Mouse (Mus musculus) thymus, adult 2 months (tissue): Measurements from ENCODE around the gene Ddx50. TPM values are rescaled to one million over a fixed set of nuclear protein-coding genes. Genes with fewer than 3 reads are reported as not detected.
A peak's percentile ranks its signal among the peaks of the same experiment; 100 is the strongest.

Experiments used
- DNase-seq: peaks from one replicate; pipeline ENCODE4 v3.0.0; 2021
- H3K27ac ChIP-seq: fragments of 200-500 bp; 2 replicates; pipeline ENCODE4 v1.5.1; 2012; ENCODE audit warnings: low read length, control low read depth; ENCODE audit not compliant: control insufficient read depth, insufficient read depth
- H3K27me3 ChIP-seq: fragments of 200-500 bp; 2 replicates; pipeline ENCODE4 v1.6.1; 2012; ENCODE audit warnings: mild to moderate bottlenecking, low read length, moderate library complexity, mixed read lengths; ENCODE audit not compliant: control insufficient read depth, insufficient read depth
- H3K36me3 ChIP-seq: fragments of 200-500 bp; 2 replicates; pipeline ENCODE4 v1.6.1; 2012; ENCODE audit warnings: mild to moderate bottlenecking, low read length, moderate library complexity; ENCODE audit not compliant: control insufficient read depth, insufficient read depth
- H3K4me1 ChIP-seq: fragments of 200-500 bp; replicated peaks from 2 replicates; pipeline ENCODE4 v1.6.1; 2012; ENCODE audit warnings: low read length; ENCODE audit not compliant: control insufficient read depth, insufficient read depth
- H3K4me3 ChIP-seq: fragments of 200-500 bp; 2 replicates; pipeline ENCODE4 v1.5.1; 2012; ENCODE audit warnings: mild to moderate bottlenecking, low read length, control low read depth, moderate library complexity; ENCODE audit not compliant: control insufficient read depth, insufficient read depth
- CTCF ChIP-seq: fragments of 200-500 bp; IDR thresholded peaks from 2 replicates; pipeline ENCODE4 v1.5.1; 2012; ENCODE audit warnings: mild to moderate bottlenecking, control low read depth, low read length, moderate library complexity, borderline replicate concordance; ENCODE audit not compliant: control insufficient read depth, poor library complexity, insufficient read depth; ENCODE audit errors: extremely low read depth
- POLR2A ChIP-seq: fragments of 200-500 bp; IDR thresholded peaks from 2 replicates; pipeline ENCODE4 v1.6.1; 2012; ENCODE audit warnings: mild to moderate bottlenecking, low read length, control low read depth, moderate library complexity; ENCODE audit not compliant: control insufficient read depth, poor library complexity, insufficient read depth; ENCODE audit errors: extremely low read depth
- WGBS: fragments of 180-500 bp; shearing (Covaris S2); methylation state at CpG from one replicate; pipeline ENCODE4 v1.1.7; 2018; 5-methylcytosine and 5-hydroxymethylcytosine counted together
- polyA plus RNA-seq: library from polyadenylated mRNA; depleted of rRNA; stranded (reverse); fragments of >200 nt; gene quantifications from 2 replicates; pipeline ENCODE4 v1.2.3, GENCODE M21; 2012

The Ddx50 gene
- polyA plus RNA-seq, 1 experiment: 13.6 TPM

DNA sequence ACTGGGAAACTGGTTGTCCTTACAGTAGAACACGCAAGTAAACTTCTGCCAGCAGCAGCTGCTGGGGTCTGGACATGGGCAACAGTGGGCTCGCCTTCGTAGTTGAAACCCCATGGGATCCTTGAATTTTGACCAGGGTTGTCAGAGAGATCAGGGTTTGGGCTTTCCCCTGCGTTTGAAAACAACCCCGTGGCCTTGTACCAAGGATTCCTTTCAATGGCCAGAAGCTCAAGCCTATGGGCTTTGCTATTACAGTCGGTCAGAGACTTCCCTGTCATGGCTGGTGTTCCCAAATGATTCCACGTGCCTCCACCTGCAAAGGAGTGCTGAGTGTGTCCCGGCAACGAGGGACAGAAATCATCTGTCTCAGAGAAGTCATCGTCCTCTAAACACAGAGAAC lies 13.2 kb upstream of the Ddx50 start:
- no peaks in the 10 kb centered on the region for H3K27me3 ChIP-seq
- H3K4me1 ChIP-seq: peaks cover 19% of the 10 kb centered on the region
- no peak overlapping the region for H3K4me3 ChIP-seq
- 94% methylated on average over 10 of the region's 10 CpGs for WGBS
- H3K27ac ChIP-seq: no peak overlapping the region
- no peak for DNase-seq
- no peak for TF ChIP-seq POLR2A
- TF ChIP-seq CTCF: no peak
- no peaks in the 10 kb centered on the region for H3K36me3 ChIP-seq

DNA sequence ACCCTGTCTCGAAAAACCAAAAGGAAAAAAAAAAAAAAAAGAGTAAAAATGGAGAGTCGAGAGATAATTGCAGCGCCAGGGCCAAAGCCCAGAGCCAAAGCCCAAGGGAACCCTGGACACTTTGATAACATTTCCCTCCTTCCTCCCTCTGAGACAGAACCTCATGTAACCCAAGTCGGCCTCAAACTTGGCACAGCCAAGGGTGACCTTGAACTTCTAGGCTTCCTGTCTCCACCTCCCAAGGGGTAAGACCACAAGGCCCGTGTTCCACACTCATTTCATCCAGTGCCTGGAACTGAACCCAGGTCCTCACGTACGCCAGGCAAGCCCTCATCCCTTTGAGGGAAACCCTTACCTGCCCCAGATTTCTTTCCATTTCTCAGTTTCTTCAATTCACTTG lies 5.7 kb upstream of the Ddx50 start:
- no peak for DNase-seq
- TF ChIP-seq CTCF (no peak), POLR2A (no peak)
- Histone ChIP-seq H3K4me1 (no peaks in the 10 kb centered on the region), H3K27me3 (no peaks in the 10 kb centered on the region), H3K27ac (no peak overlapping the region), H3K36me3 (no peaks in the 10 kb centered on the region), H3K4me3 (no peak overlapping the region)
- WGBS: 89% methylated on average over 7 of the region's 7 CpGs

DNA sequence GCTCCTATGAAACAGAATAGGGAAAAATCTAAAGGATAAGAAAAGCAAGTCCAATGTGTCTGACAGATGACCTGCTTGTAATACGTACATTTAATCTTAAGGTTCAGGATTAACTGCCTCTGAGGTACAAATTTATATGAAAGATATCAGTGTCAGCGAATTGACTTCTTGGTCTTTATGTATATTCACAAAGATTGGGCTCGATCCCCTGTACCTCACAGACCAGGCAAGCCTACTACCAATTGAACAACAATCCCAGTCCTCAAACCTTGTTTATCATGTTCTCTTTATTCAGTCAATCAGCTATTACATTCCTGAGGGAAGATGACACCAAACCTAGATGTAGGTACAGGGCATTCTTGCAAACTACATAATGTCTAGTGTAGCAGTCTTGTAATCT lies 943 bp upstream of the Ddx50 start:
- H3K36me3 ChIP-seq: peaks cover under 1% of the 10 kb centered on the region; the same call in 1 of the 2 replicates
- no peak for DNase-seq
- peak overlapping the region; percentile 83 for H3K4me3 ChIP-seq
- WGBS: 28% methylated on average over 3 of the region's 3 CpGs
- no peak for TF ChIP-seq CTCF
- no peak for TF ChIP-seq POLR2A
- no peaks in the 10 kb centered on the region for H3K27me3 ChIP-seq
- 0 out of 2 replicates have a peak, but pooled peaks cover 2% of the 10 kb centered on the region for H3K4me1 ChIP-seq
- peak overlapping the region; percentile 89 for H3K27ac ChIP-seq

DNA sequence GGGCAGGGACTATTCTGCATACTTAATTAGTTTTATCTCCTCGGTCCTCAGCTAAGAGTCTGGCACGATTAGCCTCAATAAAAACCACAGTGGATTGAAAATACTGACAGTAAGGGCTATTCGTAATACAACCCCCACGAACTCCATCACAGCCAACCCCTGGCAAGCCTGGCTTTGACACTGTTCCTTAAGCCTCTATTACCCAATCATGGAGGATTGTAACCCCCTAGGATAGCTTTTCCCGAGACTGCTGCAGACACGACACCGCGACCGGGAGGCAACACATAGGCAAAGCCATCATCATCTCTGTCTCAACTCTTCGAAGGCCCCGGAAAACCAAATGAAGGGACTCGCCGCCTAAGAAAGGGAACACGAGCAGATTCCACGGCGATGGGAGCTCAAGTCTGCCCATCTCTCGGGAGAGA lies 648 bp downstream of the Ddx50 start:
- DNase-seq: no peak
- Histone ChIP-seq H3K27ac (peak overlapping the region; percentile 42; the same call in 1 of the 2 replicates), H3K36me3 (peaks cover 13% of the 10 kb centered on the region), H3K4me3 (peak overlapping the region; percentile 83), H3K27me3 (no peaks in the 10 kb centered on the region), H3K4me1 (0 out of 2 replicates have a peak, but pooled peaks cover 2% of the 10 kb centered on the region)
- under 1% methylated on average over 17 of the region's 17 CpGs for WGBS
- TF ChIP-seq CTCF: no peak
- TF ChIP-seq POLR2A: no peak

DNA sequence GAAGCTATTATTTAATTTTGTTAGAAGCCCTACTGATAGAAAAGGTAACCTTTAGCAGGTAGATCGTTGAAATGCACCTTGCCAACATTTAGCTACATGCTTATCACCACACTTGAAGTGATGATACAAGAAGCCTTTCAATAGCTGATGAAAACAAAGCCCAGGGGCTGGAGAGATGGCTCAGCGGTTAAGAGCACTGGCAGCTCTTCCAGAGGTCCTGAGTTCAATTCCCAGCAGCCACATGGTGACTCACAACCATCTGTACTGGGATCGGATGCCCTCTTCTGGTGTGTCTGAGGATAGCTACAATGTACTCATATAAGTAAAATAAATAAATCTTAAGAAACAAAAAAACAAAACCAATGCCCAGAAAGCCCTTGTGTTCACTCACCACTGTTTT lies 46.9 kb downstream of the Ddx50 start:
- DNase-seq: no peak
- TF ChIP-seq CTCF: no peak
- no peak for TF ChIP-seq POLR2A

DNA sequence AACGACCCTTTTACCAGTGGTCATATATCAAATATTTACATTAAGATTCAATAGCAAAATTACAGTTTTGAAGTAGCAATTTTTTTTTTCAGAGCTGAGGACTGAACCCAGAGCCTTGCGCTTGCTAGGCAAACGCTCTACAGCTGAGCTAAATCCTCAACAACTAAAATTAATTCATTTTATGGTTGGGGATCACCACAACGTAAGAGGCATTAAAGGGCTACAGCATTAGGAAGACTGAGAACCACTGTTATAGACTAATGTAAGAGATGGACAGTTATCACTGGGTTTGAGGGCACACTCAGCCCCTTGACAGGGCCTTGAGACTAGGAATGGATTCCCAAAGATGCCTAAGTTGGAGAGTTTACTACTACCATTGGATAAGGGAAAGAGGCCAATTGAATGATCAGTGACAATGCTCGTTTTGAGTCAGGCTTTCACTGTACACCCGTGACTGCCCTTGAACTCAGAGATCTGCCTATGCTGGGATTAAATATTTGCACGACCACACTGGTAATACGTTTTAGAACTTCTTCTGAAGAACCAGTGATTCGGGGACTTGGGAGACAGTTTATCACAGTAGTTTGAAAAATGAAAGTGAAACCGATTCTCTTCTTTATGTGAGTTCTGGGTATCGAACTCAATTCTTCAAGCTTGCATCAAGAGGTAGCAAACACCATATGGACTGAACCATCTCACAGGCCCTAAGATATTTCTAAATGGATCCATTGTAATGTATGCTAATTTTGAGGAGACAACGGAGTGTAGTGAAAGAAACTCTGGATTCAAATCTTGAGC lies 47.6 kb downstream of the Ddx50 start:
- H3K36me3 ChIP-seq: peaks cover under 1% of the 10 kb centered on the region; the same call in 1 of the 2 replicates
- DNase-seq: no peak
- no peak overlapping the region for H3K4me3 ChIP-seq
- WGBS: 74% methylated on average over 12 of the region's 12 CpGs
- TF ChIP-seq POLR2A (no peak), CTCF (no peak)
- H3K4me1 ChIP-seq: peaks cover 11% of the 10 kb centered on the region
- no peaks in the 10 kb centered on the region for H3K27me3 ChIP-seq
- H3K27ac ChIP-seq: no peak overlapping the region

More for the DNA sequence above, 46.9 kb downstream of the Ddx50 start:
- Histone ChIP-seq H3K27ac (no peak overlapping the region), H3K4me1 (peaks cover 11% of the 10 kb centered on the region), H3K36me3 (no peaks in the 10 kb centered on the region), H3K27me3 (no peaks in the 10 kb centered on the region), H3K4me3 (no peak overlapping the region)
- WGBS: 97% methylated on average over 3 of the region's 3 CpGs
